Mouse (Mus musculus) lung, postnatal 25 days (tissue): ENCODE data around the gene Rftn2.

Experiments
- DNase-seq: peaks from one replicate; pipeline ENCODE4 v3.0.0; 2022; ENCODE audit warnings: low spot score

Gene Rftn2

DNA sequence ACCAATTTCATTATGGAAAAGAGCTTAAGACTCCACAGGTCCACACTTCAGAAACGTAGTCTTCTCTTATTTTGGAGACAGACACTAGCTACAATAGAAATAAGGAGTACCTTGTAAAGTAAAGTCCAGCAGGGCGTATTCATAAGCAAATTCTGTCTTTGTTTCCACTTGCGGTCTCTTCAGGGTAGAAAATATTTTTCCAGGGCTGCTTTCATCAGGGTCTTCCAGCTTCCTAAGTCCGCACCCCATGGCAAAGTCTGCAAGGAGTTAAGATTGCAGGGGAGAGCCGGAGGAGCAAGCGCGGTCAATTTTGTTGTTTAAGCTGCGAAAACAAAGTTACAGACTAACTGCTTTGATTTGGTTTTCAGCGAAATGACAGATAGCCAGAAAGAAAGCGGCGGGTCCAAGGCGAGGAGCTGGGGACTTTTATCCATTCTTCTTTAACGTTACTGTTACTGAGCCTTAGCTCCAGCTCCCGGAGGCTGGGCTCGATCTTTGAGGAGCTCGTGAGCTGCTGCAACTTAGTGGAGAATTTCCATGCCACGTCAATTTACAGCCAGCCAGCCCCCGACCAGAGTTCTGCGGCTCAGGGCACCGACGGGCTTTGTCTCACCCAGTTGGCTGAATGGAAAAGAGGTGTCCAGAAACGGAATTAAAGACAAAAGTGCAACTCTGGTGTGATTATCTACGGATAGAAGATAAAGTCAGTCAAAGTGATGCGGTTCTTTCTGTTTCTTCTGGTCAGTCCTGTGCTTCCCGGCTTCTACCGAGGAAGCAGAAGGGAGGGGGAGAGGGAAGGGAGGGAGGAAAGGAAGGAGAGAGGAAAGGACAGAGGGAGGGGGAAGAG lies at the start of gene Rftn2:
Gene Rftn2, minus strand, starts transcription at position 772 of the 847 bp plus-strand sequence.
- no peak for DNase-seq

GRCm38 (mm10) chr1:55265447-55265846 lies 38.9 kb upstream of the Rftn2 start:
- DNase-seq = no peak

DNA sequence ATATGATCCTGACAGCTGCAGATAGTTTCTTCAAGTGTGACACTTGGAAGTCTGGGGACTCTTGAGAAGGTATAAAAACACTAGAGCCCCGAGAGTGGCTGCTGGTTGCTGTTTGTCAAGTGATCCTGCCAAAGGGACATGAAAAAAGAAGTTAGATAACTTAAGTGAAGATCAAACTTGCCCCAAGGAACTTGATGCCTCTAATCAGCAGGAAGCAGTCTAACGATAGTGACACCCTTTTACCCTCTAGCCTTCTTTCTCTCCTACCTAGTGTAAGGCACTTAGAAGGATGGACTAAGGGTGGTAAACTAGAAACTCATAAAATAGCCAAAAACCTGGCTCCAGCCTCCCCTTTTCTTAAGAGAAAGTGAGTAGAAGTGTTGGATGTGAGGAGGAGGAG lies 37.8 kb upstream of the Rftn2 start:
- no peak for DNase-seq

DNA sequence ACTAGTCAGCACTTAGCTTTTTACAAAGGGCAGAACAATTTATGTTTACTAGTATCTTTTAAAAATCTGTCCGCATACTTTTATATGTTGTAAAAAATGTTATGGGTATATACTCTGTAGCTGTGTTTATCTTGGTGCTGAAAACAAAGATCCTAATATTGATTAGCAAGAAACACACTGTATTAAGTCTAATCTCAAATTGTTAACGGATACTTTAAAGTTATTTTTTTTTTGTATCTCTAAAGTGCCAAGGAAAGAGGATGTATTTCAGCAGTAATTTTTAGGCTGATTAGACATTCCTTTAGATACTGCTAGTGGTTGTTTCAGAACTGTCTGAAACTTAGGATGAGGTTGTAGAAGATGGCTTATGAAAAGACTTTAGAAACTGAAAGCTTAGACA lies 19.8 kb upstream of the Rftn2 start:
- no peak for DNase-seq

- peak; percentile 65 for DNase-seq
Observed at GRCm38 (mm10) chr1:55239237-55239636, 12.7 kb upstream of the Rftn2 start.

DNA sequence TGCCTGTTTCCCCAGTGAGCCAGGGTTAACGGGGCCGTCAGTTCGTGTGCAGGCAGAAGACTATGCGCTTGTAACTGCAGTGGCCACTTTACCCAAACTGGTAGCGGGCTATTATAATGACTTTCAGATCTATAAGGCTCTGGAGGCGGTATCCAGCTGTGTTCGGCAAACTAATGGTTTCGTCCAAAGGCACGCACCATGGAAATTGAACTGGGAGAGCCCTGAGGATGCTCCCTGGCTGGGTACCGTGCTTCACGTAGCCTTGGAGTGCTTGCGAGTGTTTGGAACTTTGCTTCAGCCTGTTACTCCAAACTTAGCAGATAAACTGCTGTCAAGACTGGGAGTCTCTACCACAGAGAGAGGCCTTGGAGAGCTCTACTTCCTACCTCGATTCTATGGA lies 11.9 kb upstream of the Rftn2 start:
- DNase-seq = no peak

DNA sequence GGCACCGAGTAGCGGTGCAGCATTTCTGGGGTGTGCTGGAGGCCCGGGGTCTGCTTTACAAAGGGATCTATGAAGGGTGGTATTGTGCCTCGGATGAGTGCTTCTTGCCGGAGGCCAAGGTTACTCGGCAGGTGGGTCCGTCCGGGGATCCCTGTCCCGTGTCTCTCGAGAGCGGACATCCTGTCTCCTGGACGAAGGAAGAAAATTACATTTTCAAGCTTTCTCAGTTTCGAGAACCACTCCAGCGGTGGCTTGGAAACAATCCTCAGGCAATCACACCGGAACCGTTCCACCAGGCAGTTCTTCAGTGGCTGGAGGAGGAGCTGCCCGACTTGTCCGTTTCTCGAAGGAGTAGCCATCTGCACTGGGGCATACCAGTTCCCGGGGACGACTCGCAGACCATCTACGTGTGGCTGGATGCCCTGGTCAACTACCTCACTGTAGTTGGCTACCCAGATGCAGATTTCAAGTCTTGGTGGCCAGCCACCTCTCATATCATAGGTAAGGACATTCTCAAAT lies 11.1 kb upstream of the Rftn2 start:
- no peak for DNase-seq

GRCm38 (mm10) chr1:55236890-55237642 lies 10.5 kb upstream of the Rftn2 start, which contains the start of gene Mars2:
Gene Mars2, plus strand, starts transcription at chr1:55237177.
- peak; percentile 96 for DNase-seq

DNA sequence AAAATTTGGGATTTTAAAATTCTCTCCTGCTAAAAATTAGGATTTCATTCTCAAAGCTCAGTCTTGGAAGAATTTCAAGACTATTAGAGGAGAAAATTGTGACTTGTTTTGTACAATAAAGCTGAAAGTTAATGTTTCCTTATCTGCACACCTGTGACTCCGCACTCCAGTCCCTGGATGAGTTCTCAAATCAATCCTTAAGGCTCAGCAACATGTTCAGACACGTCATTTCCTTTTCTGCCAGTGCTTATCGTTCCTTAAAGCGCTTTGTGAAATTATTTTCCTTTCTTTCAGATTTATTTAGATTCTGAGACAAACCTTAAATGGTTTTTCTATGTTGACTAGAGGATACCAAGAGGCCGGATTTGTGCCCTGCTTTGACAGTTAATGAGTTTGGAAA lies 9.9 kb upstream of the Rftn2 start:
- no peak for DNase-seq

DNA sequence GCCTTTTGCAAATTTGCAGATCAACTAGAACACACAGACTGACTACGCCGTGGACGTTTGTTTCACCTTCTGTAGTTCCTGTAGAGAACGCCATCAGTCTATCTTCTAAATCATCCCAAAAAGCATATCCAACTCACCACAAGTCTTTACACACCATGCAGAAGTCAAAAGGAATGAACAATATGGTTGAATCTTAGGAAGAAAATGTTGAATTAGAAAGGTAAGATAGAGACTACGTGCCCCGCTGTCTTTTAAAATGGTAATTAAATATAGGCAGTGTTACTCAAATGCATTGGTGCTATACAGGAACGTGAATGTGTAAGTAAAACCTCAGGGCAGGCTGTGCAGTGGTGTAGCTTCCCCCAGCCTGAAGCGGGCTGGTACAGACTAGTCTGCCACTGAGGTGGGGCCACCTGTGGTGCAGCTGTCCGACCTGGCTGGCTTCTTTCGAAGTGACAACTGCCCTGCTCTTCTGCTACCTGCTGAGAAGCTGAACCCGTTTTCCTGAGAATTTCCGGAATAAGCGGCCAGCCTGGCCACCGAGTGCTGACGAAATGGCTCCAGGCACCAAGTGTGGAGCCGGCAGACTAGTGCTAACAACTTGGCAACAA lies 8.4 kb upstream of the Rftn2 start:
- no peak for DNase-seq

DNA sequence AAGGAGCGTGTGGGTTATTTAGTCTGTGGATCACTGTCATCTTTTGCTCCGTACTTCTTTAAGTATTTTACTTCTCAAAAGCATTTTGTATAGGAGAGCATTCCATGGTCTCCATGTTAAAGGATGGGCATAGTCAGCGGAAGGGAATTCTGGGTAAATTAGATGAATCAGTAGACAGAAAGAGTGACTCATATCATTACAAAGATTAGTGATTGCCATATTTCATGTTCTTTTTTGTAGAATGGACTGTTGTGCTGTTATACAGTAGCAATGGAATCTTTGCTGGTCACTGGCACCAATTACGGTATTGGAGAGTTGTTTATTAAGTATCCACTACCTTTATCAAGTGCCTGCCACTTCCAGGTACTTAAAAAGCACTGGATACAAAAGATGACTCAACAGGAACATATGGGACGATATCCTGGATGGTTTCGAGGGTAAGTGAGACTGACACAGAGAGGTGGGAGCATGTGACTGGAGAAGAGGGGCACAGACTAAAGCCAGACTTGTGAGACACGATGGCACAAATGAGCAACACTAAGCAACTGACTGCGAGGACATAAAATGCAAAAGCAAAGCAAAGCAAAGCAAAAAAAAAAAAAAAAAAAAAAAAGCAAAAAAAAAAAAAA lies 1.8 kb upstream of the Rftn2 start:
- no peak for DNase-seq

GRCm38 (mm10) chr1:55227376-55227775 lies 794 bp upstream of the Rftn2 start:
- DNase-seq = no peak

DNA sequence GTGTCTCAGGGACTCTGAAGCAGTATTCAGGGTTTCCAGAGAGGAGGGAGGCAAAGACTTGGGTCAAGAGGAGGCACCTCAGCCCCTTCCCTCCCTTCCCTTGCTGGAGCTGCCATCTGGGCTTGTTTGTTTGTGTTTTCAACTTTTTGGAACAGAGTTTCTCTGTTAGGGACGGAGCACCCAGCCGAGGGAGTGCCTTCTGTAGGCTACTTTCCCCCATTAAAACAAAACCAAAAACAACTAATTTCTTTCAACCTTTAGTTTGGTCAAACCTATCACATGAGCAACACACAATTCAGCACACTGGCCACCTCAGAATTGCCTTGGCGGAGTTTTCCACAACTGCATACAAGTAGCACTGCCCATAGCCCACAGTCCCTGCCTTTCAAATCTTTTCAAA lies 1.2 kb downstream of the Rftn2 start:
- DNase-seq = no peak

DNA sequence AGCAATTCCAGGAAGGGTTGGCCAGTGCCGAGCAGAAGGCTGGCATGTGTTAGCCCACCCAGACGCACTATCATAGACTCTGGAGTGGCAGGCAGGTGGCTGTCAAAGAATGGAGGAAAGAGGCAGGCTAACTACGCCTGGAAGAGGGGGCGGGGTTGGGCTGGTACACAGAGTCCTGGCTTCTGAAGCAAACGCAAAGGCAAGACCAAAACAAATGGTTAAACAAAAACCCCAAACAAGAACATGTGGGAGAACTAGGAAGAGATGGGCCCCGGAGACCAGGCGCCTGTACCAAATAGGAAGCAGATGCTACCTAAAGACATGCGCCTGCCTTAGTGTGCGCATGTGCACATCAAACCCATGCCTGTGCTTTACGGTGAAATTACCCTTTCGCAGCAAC lies 2.5 kb downstream of the Rftn2 start:
- DNase-seq = no peak

- DNase-seq = no peak
Observed at GRCm38 (mm10) chr1:55223026-55223425, 3.6 kb downstream of the Rftn2 start.

DNA sequence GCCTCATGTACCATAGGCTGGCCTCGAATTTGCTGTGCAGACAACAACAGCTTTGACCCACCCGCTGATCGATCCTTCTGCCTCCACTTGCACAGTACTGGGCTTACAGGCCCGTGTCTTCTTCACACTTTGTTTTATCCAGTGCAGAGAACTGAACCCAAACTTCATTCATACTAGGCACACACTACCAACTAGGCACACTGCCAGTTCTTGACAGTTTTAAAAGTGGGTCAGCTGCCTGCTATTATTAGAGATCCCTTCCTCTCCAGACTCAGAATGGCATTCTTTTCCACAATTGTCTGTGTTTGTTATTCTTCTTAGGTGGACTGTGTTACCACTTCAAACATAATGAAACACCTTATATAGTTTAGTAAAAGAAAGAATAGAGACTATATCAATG lies 5.2 kb downstream of the Rftn2 start:
- DNase-seq = no peak

GRCm38 (mm10) chr1:55217191-55217590 lies 9.4 kb downstream of the Rftn2 start:
- DNase-seq = peak; percentile 59

DNA sequence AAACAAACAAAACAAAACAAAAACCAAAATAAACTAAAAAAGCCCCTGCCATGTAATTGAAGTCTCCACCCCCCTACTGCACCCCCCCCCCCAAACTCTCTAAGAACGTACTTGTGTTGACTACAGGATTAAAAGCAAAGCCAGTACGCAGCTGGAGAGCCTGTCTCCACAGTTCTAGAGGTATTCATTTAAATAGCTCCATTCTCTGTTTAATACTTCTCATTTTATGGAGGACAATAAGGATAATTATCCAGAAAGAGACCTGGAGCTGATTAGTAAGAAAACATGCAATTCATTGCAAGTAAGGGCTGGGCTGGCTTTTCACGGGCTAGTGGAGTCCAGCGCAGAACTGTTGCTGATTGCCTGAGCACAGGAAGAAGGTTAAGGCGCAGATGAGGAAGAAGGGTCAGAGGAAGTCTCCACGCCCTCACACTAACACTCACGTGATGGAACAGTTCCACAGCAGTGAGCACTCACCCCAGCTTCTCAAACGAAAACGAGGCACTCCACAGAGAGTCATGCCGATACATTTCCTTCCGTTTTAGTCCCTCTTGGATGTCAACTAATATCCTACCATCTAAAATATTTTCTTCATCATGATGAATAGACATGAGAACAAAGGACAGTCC lies 11.3 kb downstream of the Rftn2 start:
- DNase-seq = peak; percentile 74

DNA sequence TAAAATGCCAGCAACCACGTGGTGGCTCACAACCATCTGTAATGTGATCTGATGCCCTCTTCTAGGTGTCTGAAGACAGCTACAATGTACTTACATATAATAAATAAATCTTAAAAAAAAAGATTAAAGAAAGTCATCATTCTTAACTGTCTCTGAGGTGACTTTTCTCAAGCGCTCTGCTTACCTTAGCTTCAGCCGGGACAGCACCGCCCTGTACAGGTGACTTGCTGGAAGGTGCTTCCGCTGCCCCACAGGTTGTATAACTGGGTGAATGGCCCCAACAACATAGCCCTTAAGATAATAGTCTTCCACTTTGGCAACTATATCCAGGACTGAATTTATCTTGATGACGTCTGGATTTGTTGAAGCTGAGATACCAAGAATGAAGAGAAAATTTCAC lies 12.6 kb downstream of the Rftn2 start:
- DNase-seq = no peak

DNA sequence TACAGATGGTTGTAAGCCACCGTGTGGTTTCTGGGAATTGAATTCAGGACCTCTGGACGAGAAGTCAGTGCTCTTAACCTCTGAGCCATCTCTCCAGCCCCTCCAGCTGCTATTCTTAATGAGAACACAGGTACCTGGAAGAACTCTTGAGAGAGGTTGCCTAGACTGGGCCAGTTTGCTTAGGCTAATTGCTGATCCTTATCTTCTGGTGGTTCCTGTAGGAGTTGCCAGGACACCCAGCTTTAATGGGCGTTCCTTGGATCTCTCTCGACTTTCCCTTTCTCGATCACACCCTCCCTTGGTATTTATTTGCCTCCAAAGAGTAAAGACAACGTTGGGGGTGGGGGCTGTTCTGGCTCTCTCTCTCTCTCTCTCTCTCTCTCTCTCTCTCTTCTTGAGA lies 13.1 kb downstream of the Rftn2 start:
- DNase-seq = no peak

DNA sequence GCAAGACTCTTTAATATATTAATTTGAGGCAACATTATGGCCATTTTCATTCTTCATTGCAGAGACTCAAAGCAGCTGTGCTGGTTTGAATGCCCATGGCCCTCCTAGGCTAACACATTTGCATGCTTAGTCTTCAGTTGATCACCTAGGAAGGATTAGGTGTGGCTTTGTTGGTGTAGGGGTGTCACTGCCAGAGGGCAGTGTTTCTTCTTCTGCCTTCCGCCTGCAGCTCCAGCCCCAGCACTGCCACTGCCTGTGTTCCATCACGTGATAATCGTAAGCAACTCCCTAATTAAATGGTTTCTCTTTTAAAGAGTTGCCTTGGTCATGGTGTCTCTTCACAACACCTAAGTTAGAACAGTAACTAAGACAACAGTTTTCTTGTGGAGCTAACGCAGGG lies 13.8 kb downstream of the Rftn2 start:
- no peak for DNase-seq

GRCm38 (mm10) chr1:55211081-55211480 lies 15.5 kb downstream of the Rftn2 start:
- no peak for DNase-seq
